Mouse (Mus musculus) limb, embryonic 15.5 days (tissue): ENCODE data around the gene Ncoa1. TPM values are rescaled to one million over a fixed set of nuclear protein-coding genes. Genes with fewer than 3 reads are reported as not detected.
"Not testable (repeated sequence)": the region's sequence is repeated elsewhere in the genome, so short reads cannot be mapped to it uniquely, and the experiment has no call there.

Experiments used
- ATAC-seq: fragments of 200-750 bp; cut with Nextera tagmentation; 2 replicates; pipeline ENCODE4 v1.8.0; 2017; ENCODE audit warnings: low read depth, moderate TSS enrichment; ENCODE audit not compliant: insufficient number of reproducible peaks, low FRiP score, low TSS enrichment
- H3K27ac ChIP-seq: fragments of 300-500 bp; sonication (generic); 2 replicates; pipeline ENCODE4 v1.5.1; 2015; ENCODE audit warnings: moderate library complexity, mild to moderate bottlenecking, inconsistent platforms
- H3K27me3 ChIP-seq: fragments of 300-500 bp; sonication (generic); 2 replicates; pipeline ENCODE4 v1.6.1; 2015; ENCODE audit warnings: inconsistent platforms
- H3K36me3 ChIP-seq: fragments of 300-500 bp; sonication (generic); 2 replicates; pipeline ENCODE4 v1.6.1; 2015; ENCODE audit warnings: inconsistent platforms
- H3K4me1 ChIP-seq: fragments of 300-500 bp; sonication (generic); 2 replicates; pipeline ENCODE4 v1.6.1; 2015; ENCODE audit warnings: inconsistent platforms
- H3K4me2 ChIP-seq: fragments of 300-500 bp; sonication (generic); 2 replicates; pipeline ENCODE4 v1.6.1; 2015; ENCODE audit warnings: mild to moderate bottlenecking, inconsistent platforms
- H3K4me3 ChIP-seq: fragments of 300-500 bp; sonication (generic); 2 replicates; pipeline ENCODE4 v1.5.1; 2015; ENCODE audit warnings: mild to moderate bottlenecking, inconsistent platforms
- H3K9ac ChIP-seq: fragments of 300-500 bp; sonication (generic); 2 replicates; pipeline ENCODE4 v1.6.1; 2015; ENCODE audit warnings: inconsistent platforms
- H3K9me3 ChIP-seq: fragments of 300-500 bp; sonication (generic); 2 replicates; pipeline ENCODE4 v1.6.1; 2016; ENCODE audit warnings: inconsistent platforms
- WGBS: fragments of 180-500 bp; shearing (Covaris S2); methylation state at CpG from one replicate; pipeline ENCODE4 v1.1.7; 2015; 5-methylcytosine and 5-hydroxymethylcytosine counted together
- polyA plus RNA-seq: library from polyadenylated mRNA; unstranded; fragments of >200 nt; fragmentation: Nextera tagmentation; extraction: Ambion mirVana; gene quantifications from 2 replicates; pipeline ENCODE4 v1.2.1, GENCODE M21; 2015

Ncoa1 gene
- polyA plus RNA-seq, 1 experiment from 2014 or later, result 10.6 TPM

GRCm38 (mm10) chr12:4469115-4469514, 7.9 kb downstream of the Ncoa1 start:
- no peaks in the 10 kb centered on the region for H3K36me3 ChIP-seq
- H3K4me1 ChIP-seq, result peaks cover 7% of the 10 kb centered on the region
- H3K9me3 ChIP-seq, result no peaks in the 10 kb centered on the region
- ATAC-seq, result no peak
- WGBS, result 39% methylated on average over 2 of the region's 2 CpGs
- H3K27ac ChIP-seq, result no peak overlapping the region
- H3K4me3 ChIP-seq, result no peak overlapping the region
- H3K27me3 ChIP-seq, result no peaks in the 10 kb centered on the region
- no peak overlapping the region for H3K4me2 ChIP-seq
- H3K9ac ChIP-seq, result no peak overlapping the region

DNA sequence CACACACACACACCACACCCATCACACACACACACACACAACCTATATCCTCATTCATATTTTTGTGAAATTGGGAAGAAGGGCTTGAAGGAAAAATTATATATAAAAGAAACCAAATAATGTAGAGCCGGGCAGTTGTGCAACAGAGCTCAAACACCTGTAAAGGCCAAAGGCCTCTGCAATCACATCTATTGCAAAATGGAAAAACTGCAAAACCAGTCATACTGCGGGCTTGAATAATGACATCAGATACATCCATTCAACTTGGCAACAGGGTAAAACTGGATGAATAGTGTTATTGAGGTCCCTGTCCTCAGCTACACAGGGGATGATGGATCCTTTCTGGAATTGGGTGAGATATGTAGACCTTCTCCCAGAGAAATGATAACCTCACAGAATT, 13.3 kb downstream of the Ncoa1 start:
- H3K36me3 ChIP-seq, result no peaks in the 10 kb centered on the region
- H3K9ac ChIP-seq, result no peak overlapping the region
- no peak for ATAC-seq
- H3K27me3 ChIP-seq, result no peaks in the 10 kb centered on the region
- H3K27ac ChIP-seq, result no peak overlapping the region
- H3K4me2 ChIP-seq, result no peak overlapping the region
- H3K4me3 ChIP-seq, result no peak overlapping the region
- no peaks in the 10 kb centered on the region for H3K9me3 ChIP-seq
- whole genome bisulfite sequencing, result 84% methylated on average over 2 of the region's 2 CpGs
- peaks cover 3% of the 10 kb centered on the region; the same call in 1 of the 2 replicates for H3K4me1 ChIP-seq

GRCm38 (mm10) chr12:4462420-4462819, 14.6 kb downstream of the Ncoa1 start:
- Histone ChIP-seq H3K27ac (no peak overlapping the region; the same call in 1 of the 2 replicates), H3K9me3 (no peaks in the 10 kb centered on the region), H3K4me2 (no peak overlapping the region), H3K9ac (no peak overlapping the region), H3K27me3 (no peaks in the 10 kb centered on the region), H3K4me3 (no peak overlapping the region), H3K36me3 (no peaks in the 10 kb centered on the region), H3K4me1 (peaks cover 3% of the 10 kb centered on the region; the same call in 1 of the 2 replicates)
- no peak for ATAC-seq
- WGBS, result 26% methylated on average over 1 of the region's 1 CpGs

DNA sequence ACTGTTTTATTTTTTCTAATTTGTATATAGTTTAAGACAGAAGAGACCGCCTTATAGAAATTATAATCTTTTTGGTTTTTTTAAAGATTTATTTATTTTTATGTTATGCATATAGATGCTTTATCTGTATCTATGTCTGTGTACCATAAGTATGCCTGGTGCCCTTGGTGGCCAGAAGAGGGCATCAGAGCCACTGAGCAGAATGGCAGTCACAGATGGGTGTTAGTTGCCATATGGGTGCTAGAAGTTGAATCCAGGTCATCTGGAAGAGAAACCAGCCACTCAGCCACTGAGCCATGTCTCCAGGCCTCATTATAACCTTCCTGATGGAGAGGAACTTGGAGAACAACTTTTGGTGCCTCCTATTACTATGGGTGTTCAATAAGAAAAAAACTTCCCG, 16.0 kb downstream of the Ncoa1 start:
- H3K27ac ChIP-seq, result no peak overlapping the region
- 93% methylated on average over 2 of the region's 2 CpGs for whole genome bisulfite sequencing
- H3K9me3 ChIP-seq, result no peaks in the 10 kb centered on the region
- H3K27me3 ChIP-seq, result no peaks in the 10 kb centered on the region
- peaks cover 3% of the 10 kb centered on the region; the same call in 1 of the 2 replicates for H3K4me1 ChIP-seq
- H3K4me2 ChIP-seq, result no peak overlapping the region
- no peak overlapping the region for H3K4me3 ChIP-seq
- no peak overlapping the region for H3K9ac ChIP-seq
- ATAC-seq, result no peak
- no peaks in the 10 kb centered on the region for H3K36me3 ChIP-seq

DNA sequence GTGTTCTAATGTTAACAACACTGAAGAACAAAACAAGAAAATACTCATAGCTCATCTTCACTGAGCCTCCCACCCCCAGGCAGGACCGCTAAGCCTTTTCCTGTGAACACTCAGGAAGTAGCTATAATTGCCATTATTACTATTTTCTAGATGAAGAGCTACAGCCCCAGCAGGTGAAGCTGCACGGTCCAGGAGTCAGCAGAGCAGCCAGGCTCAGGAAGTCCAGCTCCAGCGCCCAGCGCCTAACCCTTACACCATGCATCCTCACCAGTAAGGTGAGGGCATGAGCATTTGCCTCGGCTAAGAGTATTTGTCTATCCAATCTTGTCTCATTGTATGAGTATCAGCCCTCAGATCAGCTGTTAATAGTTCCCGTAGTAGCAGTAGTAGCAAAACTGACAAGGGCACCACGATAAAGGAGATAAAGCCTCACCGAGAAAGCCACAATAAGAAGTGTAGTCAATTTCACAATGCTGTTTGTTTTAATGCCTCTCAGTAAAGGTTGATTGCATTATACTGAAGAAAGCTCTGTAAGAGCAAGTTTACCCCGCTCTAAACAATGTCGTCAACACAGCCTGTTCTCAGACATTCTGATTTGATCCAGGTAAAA, 21.9 kb downstream of the Ncoa1 start:
- 82% methylated on average over 10 of the region's 10 CpGs for WGBS

DNA sequence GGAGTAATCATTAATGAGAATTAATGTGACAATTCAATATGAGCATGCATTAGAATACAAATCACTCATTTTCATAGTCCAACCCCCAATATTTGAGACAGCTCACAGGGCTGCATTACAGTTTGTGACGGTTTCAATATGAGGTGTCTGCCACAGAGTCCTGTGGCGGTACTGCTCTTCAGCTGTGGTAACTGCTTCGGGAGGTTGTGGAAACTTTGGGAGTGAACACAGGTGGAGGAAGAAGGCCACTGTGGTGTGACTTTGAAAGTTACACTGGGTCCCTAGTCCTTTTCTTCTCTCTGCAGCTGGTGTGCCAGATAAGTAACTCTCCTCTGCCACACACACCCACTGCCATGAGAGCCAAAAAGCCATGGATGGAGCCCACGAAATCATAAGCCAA, 22.7 kb downstream of the Ncoa1 start:
- Histone ChIP-seq H3K9ac (no peak overlapping the region), H3K4me1 (no peaks in the 10 kb centered on the region), H3K27me3 (no peaks in the 10 kb centered on the region), H3K9me3 (no peaks in the 10 kb centered on the region), H3K27ac (no peak overlapping the region), H3K4me2 (no peak overlapping the region), H3K36me3 (no peaks in the 10 kb centered on the region), H3K4me3 (no peak overlapping the region)
- no peak for ATAC-seq
- WGBS, result 78% methylated on average over 4 of the region's 4 CpGs

More for the DNA sequence above, 21.9 kb downstream of the Ncoa1 start:
- Histone ChIP-seq H3K9me3 (no peaks in the 10 kb centered on the region), H3K4me1 (no peaks in the 10 kb centered on the region), H3K4me3 (no peak overlapping the region), H3K9ac (no peak overlapping the region), H3K27ac (no peak overlapping the region), H3K36me3 (no peaks in the 10 kb centered on the region), H3K27me3 (no peaks in the 10 kb centered on the region), H3K4me2 (no peak overlapping the region)
- ATAC-seq, result no peak

DNA sequence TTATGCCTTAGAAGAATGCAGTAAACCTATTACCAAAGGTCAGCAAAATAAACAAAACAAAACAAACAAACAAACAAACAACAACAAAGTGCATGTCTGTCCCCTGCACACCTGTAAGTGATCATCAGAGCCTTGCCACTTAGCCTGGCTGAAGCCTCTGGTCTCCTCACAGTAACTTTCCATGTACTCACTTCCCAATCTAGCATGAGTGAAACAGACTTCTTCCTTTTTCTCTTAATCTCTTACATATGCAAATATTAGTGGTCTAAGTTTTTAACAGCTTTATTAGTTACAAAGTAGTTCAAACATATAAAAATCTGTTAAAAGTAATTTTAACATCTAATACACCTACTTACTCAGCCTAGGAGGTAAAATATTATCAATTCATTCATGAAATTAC, 24.7 kb downstream of the Ncoa1 start:
- no peak overlapping the region for H3K4me3 ChIP-seq
- no peak overlapping the region for H3K9ac ChIP-seq
- H3K4me1 ChIP-seq, result no peaks in the 10 kb centered on the region
- no peak overlapping the region for H3K4me2 ChIP-seq
- H3K9me3 ChIP-seq, result no peaks in the 10 kb centered on the region
- no peaks in the 10 kb centered on the region for H3K36me3 ChIP-seq
- no peaks in the 10 kb centered on the region for H3K27me3 ChIP-seq
- no peak overlapping the region for H3K27ac ChIP-seq
- ATAC-seq, result no peak

DNA sequence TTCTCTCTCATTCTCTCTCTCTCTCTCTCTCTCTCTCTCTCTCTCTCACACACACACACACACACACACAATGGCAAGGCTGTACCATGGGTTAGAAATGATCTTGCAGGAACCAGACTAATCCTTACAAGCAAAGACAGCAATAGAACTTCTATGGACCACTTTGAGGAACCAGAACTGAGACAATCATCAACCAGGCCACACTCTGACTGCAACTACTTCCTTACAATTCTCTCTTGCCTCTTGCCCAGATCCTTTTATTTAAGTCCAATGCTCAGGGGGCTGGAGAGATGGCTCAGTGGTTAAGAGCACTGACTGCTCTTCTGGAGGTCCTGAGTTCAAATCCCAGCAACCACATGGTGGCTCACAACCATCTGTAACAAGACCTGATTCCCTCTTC, 26.5 kb downstream of the Ncoa1 start:
- not testable (repeated sequence) for H3K27ac ChIP-seq, H3K9ac ChIP-seq, H3K27me3 ChIP-seq, H3K4me2 ChIP-seq, H3K4me3 ChIP-seq, ATAC-seq, H3K36me3 ChIP-seq, H3K9me3 ChIP-seq, H3K4me1 ChIP-seq

DNA sequence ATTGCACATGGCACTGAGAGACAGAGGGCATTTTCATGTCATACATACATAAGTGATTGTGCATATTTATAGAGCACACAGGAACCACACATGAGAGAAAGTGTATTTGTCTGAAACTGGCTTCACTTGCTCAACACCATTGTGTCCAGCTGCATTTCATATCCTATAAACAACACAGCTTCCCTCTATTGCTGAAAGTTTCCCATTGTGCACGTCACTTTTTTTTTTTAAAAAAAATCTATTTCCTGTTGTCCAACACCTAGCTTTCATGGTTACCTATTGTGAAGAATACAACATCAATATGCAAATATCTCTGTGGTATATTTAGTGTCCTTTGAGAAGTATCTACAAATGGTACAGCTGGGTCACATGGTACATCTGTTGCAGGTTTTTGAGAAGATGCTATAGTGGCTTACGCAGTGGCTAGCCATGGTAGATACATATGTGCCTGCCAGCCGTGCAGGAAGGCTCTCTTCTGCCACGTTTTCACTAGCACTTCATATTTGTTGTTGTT, 28.8 kb downstream of the Ncoa1 start:
- no peak for ATAC-seq
- Histone ChIP-seq H3K27me3 (no peaks in the 10 kb centered on the region), H3K9ac (no peak overlapping the region), H3K36me3 (no peaks in the 10 kb centered on the region), H3K27ac (no peak overlapping the region), H3K4me3 (no peak overlapping the region), H3K4me1 (no peaks in the 10 kb centered on the region), H3K4me2 (no peak overlapping the region), H3K9me3 (no peaks in the 10 kb centered on the region)
- 80% methylated on average over 4 of the region's 4 CpGs for WGBS

DNA sequence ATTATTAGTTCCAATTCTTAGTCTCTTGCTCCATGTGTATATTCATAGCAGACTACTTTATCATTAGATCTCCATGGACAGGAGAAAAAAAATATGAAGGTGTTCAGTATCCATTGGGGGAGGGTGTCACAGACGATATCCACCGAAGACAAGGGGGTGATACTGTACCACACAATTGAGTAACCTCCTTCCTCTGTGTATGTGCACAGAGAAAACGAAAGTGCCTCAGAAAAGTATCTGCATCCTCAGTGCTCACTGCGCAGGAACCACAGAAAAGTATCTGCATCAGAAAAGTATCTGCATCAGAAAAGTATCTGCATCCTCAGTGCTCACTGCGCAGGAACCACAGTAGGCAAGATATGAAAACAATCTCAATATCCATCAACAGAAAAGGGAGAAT, 32.0 kb downstream of the Ncoa1 start:
- Histone ChIP-seq H3K36me3 (no peaks in the 10 kb centered on the region), H3K4me3 (no peak overlapping the region), H3K9me3 (no peaks in the 10 kb centered on the region), H3K9ac (no peak overlapping the region), H3K4me1 (no peaks in the 10 kb centered on the region), H3K27me3 (no peaks in the 10 kb centered on the region), H3K4me2 (no peak overlapping the region), H3K27ac (no peak overlapping the region)
- WGBS, result 86% methylated on average over 5 of the region's 5 CpGs
- no peak for ATAC-seq

DNA sequence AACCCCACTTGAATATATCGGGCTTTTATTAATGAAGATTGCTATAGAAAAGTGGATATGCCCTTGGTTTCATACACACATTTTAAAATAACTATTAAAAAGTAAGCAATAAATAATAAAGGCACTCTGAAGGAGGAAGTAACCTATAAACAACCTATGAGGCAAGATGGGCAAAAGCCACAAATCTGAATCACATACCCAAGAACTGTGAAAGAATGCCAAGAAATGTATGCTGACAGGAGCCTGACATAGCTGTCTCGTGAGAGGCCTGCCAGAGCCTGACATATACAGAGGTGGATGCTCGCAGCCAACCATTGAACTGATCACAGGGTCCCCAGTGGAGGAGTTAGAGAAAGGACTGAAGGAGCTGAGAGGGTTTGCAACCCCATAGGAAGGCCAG, 35.5 kb downstream of the Ncoa1 start:
- no peaks in the 10 kb centered on the region for H3K9me3 ChIP-seq
- no peaks in the 10 kb centered on the region for H3K36me3 ChIP-seq
- no peak overlapping the region for H3K4me2 ChIP-seq
- no peaks in the 10 kb centered on the region for H3K4me1 ChIP-seq
- WGBS, result 79% methylated on average over 3 of the region's 3 CpGs
- H3K27me3 ChIP-seq, result no peaks in the 10 kb centered on the region
- H3K27ac ChIP-seq, result no peak overlapping the region
- no peak overlapping the region for H3K4me3 ChIP-seq
- no peak for ATAC-seq
- H3K9ac ChIP-seq, result no peak overlapping the region

DNA sequence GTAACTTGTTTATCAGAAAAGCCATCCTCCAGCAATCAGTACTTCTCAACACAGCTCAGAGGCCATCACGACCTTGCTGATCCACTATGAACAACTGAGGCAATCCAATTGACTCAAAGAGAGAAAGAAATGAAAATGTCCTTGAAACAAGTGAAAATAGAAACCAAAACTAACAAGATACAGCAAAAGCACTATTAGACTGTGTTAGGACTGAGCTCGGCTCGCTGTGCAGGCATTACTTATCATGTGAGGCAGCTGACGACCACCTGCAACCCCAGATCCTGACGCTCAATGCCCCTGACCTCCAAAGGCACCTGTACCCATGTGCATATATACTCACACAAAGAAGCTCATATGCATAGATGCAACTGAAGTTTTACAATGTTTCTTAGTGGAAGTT, 40.8 kb downstream of the Ncoa1 start:
- 78% methylated on average over 5 of the region's 5 CpGs for WGBS
- H3K4me1 ChIP-seq, result peaks cover 12% of the 10 kb centered on the region; the same call in 1 of the 2 replicates
- no peaks in the 10 kb centered on the region for H3K9me3 ChIP-seq
- H3K27ac ChIP-seq, result no peak overlapping the region
- H3K36me3 ChIP-seq, result no peaks in the 10 kb centered on the region
- no peak overlapping the region for H3K9ac ChIP-seq
- no peak overlapping the region for H3K4me3 ChIP-seq
- no peak overlapping the region for H3K4me2 ChIP-seq
- no peaks in the 10 kb centered on the region for H3K27me3 ChIP-seq
- no peak for ATAC-seq

- Histone ChIP-seq H3K9ac (no peak overlapping the region), H3K4me3 (no peak overlapping the region), H3K4me1 (peaks cover 14% of the 10 kb centered on the region; the same call in 1 of the 2 replicates), H3K27me3 (no peaks in the 10 kb centered on the region), H3K27ac (no peak overlapping the region), H3K9me3 (no peaks in the 10 kb centered on the region), H3K4me2 (no peak overlapping the region), H3K36me3 (no peaks in the 10 kb centered on the region)
- WGBS, result 67% methylated on average over 2 of the region's 2 CpGs
- ATAC-seq, result no peak
Observed at GRCm38 (mm10) chr12:4433549-4433948, 43.4 kb downstream of the Ncoa1 start.
